Mouse (Mus musculus) gastrocnemius, adult 2 months (tissue): ENCODE data around the gene Dcps. TPM values are rescaled to one million over a fixed set of nuclear protein-coding genes. Genes with fewer than 3 reads are reported as not detected.
A peak's percentile ranks its signal among the peaks of the same experiment; 100 is the strongest.
"Not testable (repeated sequence)": the region's sequence is repeated elsewhere in the genome, so short reads cannot be mapped to it uniquely, and the experiment has no call there.

ENCODE experiments used
- DNase-seq: peaks from one replicate; pipeline ENCODE4 v3.0.0; 2022
- H3K27ac ChIP-seq: fragments of 200-600 bp; 2 replicates; pipeline ENCODE4 v1.8.1; 2022; ENCODE audit warnings: mild to moderate bottlenecking
- H3K4me3 ChIP-seq: fragments of 200-600 bp; 2 replicates; pipeline ENCODE4 v1.8.1; 2022; ENCODE audit warnings: mild to moderate bottlenecking, moderate library complexity
- CTCF ChIP-seq: fragments of 200-600 bp; IDR thresholded peaks from 2 replicates; pipeline ENCODE4 v1.8.1; 2022; ENCODE audit warnings: antibody characterized with exemption, mild to moderate bottlenecking, moderate library complexity
- intact Hi-C: fragments of 180-260 bp; cut with DNase I; formaldehyde crosslinking; loops from one replicate; pipeline ENCODE4 v1.15.1; 2025
- total RNA-seq, 2 experiments: library from RNA; stranded (reverse); gene quantifications; 2 replicates each; pipeline ENCODE4 v1.2.3; 2021

The Dcps gene
- total RNA-seq, 2 experiments from 2014 or later: 7.7 to 8.4 TPM

- H3K4me3 ChIP-seq: no peak overlapping the region
- no peak for DNase-seq
- intact Hi-C loops: loop anchor here (5.0 to 10.0 kb wide), 2 partner anchors 320 to 672 kb away; no protein-coding TSS in a partner anchor
- TF ChIP-seq CTCF: no peak
- H3K27ac ChIP-seq: no peak overlapping the region
Observed at GRCm38 (mm10) chr9:35166798-35167635, 8.8 kb downstream of the Dcps start.

- peak; percentile 32 for DNase-seq
- Histone ChIP-seq H3K27ac (no peak overlapping the region), H3K4me3 (no peak overlapping the region)
- TF ChIP-seq CTCF: peak; percentile 71
- intact Hi-C loops: loop anchor here (5.0 to 10.0 kb wide), 2 partner anchors 319 to 671 kb away; no protein-coding TSS in a partner anchor
Observed at GRCm38 (mm10) chr9:35166144-35166797, 9.6 kb downstream of the Dcps start.

- no peak overlapping the region for H3K4me3 ChIP-seq
- intact Hi-C loops: loop anchor here (1.0 to 10.0 kb wide), 4 partner anchors 47 to 670 kb away; partner anchors contain the start of gene St3gal4
- DNase-seq: no peak
- no peak for TF ChIP-seq CTCF
- peak overlapping the region; percentile 73; the same call in 1 of the 2 replicates for H3K27ac ChIP-seq
Observed at GRCm38 (mm10) chr9:35164142-35164874, 11.6 kb downstream of the Dcps start.

- Histone ChIP-seq H3K4me3 (peak overlapping the region; percentile 70), H3K27ac (peak overlapping the region; percentile 73)
- intact Hi-C loops: loop anchor here (5.0 to 10.0 kb wide), 2 partner anchors 46 to 668 kb away; partner anchors contain the start of gene St3gal4
- DNase-seq: peak; percentile 90
- no peak for TF ChIP-seq CTCF
Observed at GRCm38 (mm10) chr9:35163011-35163690, 12.7 kb downstream of the Dcps start.

GRCm38 (mm10) chr9:35161721-35162120 lies 14.1 kb downstream of the Dcps start:
- intact Hi-C loops: loop anchor here (5.0 to 10.0 kb wide), 2 partner anchors 44 to 667 kb away; partner anchors contain the start of gene St3gal4
- H3K4me3 ChIP-seq: no peak overlapping the region
- TF ChIP-seq CTCF: no peak
- peak overlapping the region; percentile 40; the same call in 1 of the 2 replicates for H3K27ac ChIP-seq
- no peak for DNase-seq

- H3K27ac ChIP-seq: no peak overlapping the region
- no peak for TF ChIP-seq CTCF
- no peak overlapping the region for H3K4me3 ChIP-seq
- no peak for DNase-seq
- intact Hi-C loops: loop anchor here (5.0 to 10.0 kb wide), 2 partner anchors 43 to 666 kb away; partner anchors contain the start of gene St3gal4
Observed at GRCm38 (mm10) chr9:35160662-35161061, 15.2 kb downstream of the Dcps start.

- Histone ChIP-seq H3K27ac (no peak overlapping the region), H3K4me3 (no peak overlapping the region)
- no peak for TF ChIP-seq CTCF
- DNase-seq: no peak
- intact Hi-C loops: no loop called here
Observed at GRCm38 (mm10) chr9:35158477-35158876, 17.4 kb downstream of the Dcps start.

- intact Hi-C loops: no loop called here
- no peak for DNase-seq
- Histone ChIP-seq H3K27ac (peak overlapping the region; percentile 63), H3K4me3 (no peak overlapping the region)
- no peak for TF ChIP-seq CTCF
Observed at GRCm38 (mm10) chr9:35156862-35157261, 19.0 kb downstream of the Dcps start.

- intact Hi-C loops: no loop called here
- Histone ChIP-seq H3K4me3 (no peak overlapping the region), H3K27ac (peak overlapping the region; percentile 73)
- TF ChIP-seq CTCF: no peak
- DNase-seq: peak; percentile 63
Observed at GRCm38 (mm10) chr9:35156002-35156710, 19.7 kb downstream of the Dcps start.

GRCm38 (mm10) chr9:35152923-35153322 lies 22.9 kb downstream of the Dcps start:
- TF ChIP-seq CTCF: no peak
- H3K4me3 ChIP-seq: no peak overlapping the region
- intact Hi-C loops: no loop called here
- H3K27ac ChIP-seq: no peak overlapping the region
- DNase-seq: no peak

- intact Hi-C loops, H3K27ac ChIP-seq, DNase-seq, H3K4me3 ChIP-seq: not testable (repeated sequence)
Observed at GRCm38 (mm10) chr9:35148822-35149221, 27.0 kb downstream of the Dcps start.

- DNase-seq, H3K27ac ChIP-seq, H3K4me3 ChIP-seq, intact Hi-C loops: not testable (repeated sequence)
Observed at GRCm38 (mm10) chr9:35147261-35147660, 28.6 kb downstream of the Dcps start.
